Mouse (Mus musculus): ENCODE data around the gene Ntn1. TPM values are rescaled to one million over a fixed set of nuclear protein-coding genes. Genes with fewer than 3 reads are reported as not detected.

Ntn1 gene
- polyA plus RNA-seq, 1 experiment from 2014 or later, result 7.0 TPM

DNA sequence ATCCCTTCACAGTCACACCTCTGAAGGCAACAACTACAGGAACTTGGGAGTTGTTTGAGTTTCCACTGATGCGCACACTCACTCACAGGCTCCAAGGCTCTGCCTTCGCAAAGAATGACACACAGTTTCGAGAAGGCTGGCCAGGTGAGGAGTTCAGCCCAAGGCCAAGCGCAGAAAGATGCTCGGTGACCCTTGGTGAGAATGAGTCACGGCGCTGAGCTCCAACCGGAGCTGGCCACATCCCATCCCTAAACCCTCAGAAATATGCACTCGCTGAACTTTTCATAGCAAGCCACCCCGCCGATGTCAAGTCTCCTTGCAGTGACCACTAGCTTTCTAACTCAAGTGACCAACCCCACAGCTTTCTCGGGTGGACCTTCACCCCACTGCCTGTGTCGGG is 60.8 kb downstream of the Ntn1 start:
- no peak overlapping the region for H3K27ac ChIP-seq
- H3K27me3 ChIP-seq (ENCODE audit: insufficient read depth, poor library complexity, severe bottlenecking), result no peaks in the 10 kb centered on the region; the same call in 1 of the 2 replicates
- no peak overlapping the region for H3K4me3 ChIP-seq
- no peaks in the 10 kb centered on the region for H3K9me3 ChIP-seq
- H3K36me3 ChIP-seq, result no peaks in the 10 kb centered on the region
- DNase-seq (ENCODE audit: low spot score), result no peak
- WGBS, result 89% methylated on average over 13 of the region's 13 CpGs
- peaks cover 25% of the 10 kb centered on the region for H3K4me1 ChIP-seq

DNA sequence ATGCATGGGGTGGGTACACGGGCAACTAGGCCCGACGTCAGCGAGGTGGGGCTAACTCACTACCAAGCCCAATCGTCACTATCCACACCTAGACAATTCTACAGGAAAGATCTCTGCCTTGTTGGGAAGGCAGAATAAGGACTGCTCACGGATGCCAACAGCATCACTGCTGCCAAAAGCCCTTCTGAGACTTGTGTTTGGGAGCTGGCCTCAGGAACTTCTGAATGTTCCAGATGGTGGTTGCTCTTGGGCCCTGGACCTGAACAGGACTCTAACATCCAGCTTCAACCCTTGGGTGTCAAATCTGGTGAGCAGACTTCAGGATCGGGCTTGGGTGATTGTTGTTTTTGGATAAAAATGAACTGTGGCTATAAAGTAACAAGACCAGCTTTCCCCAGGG is 61.3 kb downstream of the Ntn1 start:
- H3K27ac ChIP-seq, result no peak overlapping the region
- WGBS, result 86% methylated on average over 7 of the region's 7 CpGs
- H3K36me3 ChIP-seq, result no peaks in the 10 kb centered on the region
- no peak for DNase-seq (ENCODE audit: low spot score)
- peaks cover 27% of the 10 kb centered on the region for H3K4me1 ChIP-seq
- H3K27me3 ChIP-seq (ENCODE audit: insufficient read depth, poor library complexity, severe bottlenecking), result no peaks in the 10 kb centered on the region; the same call in 1 of the 2 replicates
- H3K4me3 ChIP-seq, result no peak overlapping the region
- H3K9me3 ChIP-seq, result no peaks in the 10 kb centered on the region

DNA sequence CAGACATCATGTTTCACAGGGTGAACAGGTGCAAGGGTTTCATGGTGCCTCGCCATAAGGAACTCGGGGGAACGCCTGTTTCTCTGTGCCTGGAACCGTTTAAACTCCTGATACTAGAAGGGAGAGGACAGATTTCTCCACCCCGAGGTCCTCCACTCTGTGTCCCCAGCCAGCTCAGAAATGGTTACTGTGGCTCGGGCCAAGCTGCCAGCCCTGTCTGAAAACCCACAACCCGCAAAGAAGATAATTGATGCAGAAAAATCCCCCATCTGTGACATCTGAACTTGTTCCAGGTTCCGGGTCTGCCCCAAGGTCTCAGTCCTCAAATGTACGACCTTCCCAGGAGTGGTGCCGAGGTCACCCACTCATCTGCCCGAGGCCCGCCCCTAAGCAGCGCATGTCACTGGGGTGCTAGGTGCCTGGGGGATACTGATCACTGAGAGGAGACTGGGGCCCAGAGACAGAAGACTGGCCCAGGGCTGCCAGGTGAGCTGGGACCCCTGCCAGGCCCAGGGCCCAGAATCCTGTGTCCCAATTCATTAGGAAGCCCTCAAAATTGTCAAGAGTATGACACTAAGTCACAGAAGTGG is 68.9 kb downstream of the Ntn1 start:
- H3K27me3 ChIP-seq (ENCODE audit: insufficient read depth, poor library complexity, severe bottlenecking), result peaks cover 13% of the 10 kb centered on the region
- no peak for DNase-seq (ENCODE audit: low spot score)
- WGBS, result 81% methylated on average over 13 of the region's 13 CpGs
- no peak overlapping the region for H3K4me3 ChIP-seq
- H3K4me1 ChIP-seq, result peaks cover 21% of the 10 kb centered on the region
- H3K9me3 ChIP-seq, result no peaks in the 10 kb centered on the region
- H3K27ac ChIP-seq, result no peak overlapping the region
- no peaks in the 10 kb centered on the region for H3K36me3 ChIP-seq

DNA sequence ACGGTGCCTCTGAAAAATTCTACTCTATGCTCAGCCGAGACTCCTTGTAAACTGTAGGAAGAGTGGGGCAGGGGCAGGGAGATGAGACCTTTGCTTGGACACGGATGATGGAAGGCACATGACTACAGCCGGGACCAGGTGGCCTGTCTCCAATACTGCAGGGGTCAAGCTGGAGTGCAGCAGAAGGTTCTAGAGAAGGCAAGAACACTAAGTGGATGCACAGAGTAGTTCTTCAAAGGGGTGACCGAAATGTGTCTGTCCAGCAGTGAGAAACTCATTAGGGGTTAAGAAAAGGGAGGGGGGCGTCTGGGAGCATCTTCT is 69.5 kb downstream of the Ntn1 start:
- no peak overlapping the region for H3K4me3 ChIP-seq
- peaks cover 21% of the 10 kb centered on the region for H3K4me1 ChIP-seq
- peaks cover 13% of the 10 kb centered on the region for H3K27me3 ChIP-seq (ENCODE audit: insufficient read depth, poor library complexity, severe bottlenecking)
- H3K9me3 ChIP-seq, result no peaks in the 10 kb centered on the region
- no peaks in the 10 kb centered on the region for H3K36me3 ChIP-seq
- 71% methylated on average over 6 of the region's 6 CpGs for WGBS
- DNase-seq (ENCODE audit: low spot score), result no peak
- H3K27ac ChIP-seq, result no peak overlapping the region

DNA sequence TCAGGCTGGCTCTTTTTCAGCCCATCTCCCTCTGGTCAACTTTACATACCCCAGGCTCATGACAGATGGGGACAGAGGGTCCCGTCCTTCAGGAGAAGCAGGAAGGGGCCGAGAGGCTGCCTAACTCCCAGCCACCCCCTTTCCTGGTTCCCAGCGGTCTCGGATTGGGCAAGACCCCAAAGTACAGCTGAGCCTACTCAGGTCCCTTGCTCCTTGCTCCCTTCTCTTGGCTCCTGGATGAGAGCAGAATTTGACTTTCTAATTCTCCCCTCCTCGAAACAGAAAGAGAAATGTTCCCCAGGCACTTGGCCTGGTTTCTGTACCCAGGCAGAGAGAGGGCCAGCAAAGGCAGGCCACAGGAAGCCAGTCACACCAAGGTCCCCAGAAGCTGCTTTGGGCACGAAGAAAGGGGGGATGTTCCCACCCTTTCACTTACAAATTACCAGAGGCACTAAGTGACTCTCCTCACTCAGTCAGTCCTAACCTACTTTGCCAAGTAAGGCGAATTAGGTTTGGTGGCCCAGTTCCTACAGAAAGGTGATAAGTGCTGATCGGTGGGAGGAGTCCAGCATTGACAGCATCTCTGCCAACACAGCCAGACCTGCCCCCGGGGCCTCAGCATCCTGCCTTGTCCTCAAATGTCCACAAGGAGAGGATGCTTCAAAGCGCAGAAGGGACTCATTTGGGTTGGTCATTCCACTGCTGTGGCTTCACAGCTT is 70.1 kb downstream of the Ntn1 start:
- Histone ChIP-seq H3K4me3 (no peak overlapping the region), H3K27me3 (ENCODE audit: insufficient read depth, poor library complexity, severe bottlenecking) (peaks cover 13% of the 10 kb centered on the region), H3K9me3 (no peaks in the 10 kb centered on the region), H3K36me3 (no peaks in the 10 kb centered on the region), H3K4me1 (peaks cover 21% of the 10 kb centered on the region), H3K27ac (peak overlapping the region; percentile 4; the same call in 1 of the 2 replicates)
- DNase-seq (ENCODE audit: low spot score), result no peak
- WGBS, result 37% methylated on average over 10 of the region's 10 CpGs

DNA sequence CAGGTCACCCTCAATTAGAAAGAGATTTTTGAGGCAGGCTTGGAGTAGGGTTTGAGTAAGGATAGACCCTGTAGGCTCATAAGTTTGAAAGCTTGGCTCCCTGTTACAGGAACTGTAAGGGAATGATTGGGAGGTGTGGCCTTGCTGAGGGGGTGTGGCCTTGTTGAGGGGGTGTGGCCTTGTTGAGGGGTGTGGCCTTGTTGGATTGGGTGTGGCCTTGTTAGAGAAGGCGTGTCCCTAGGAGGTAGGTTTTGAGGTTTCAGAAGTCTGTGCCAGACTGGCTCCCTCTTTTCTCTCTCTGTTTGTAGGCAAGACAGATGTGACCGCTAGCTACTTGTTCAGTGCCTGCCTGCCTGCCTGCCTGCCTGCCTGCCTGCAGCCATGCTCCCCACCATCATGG is 75.8 kb downstream of the Ntn1 start:
- 82% methylated on average over 2 of the region's 2 CpGs for WGBS
- H3K4me3 ChIP-seq, result no peak overlapping the region
- no peak overlapping the region for H3K27ac ChIP-seq
- DNase-seq (ENCODE audit: low spot score), result no peak
- H3K4me1 ChIP-seq, result peaks cover 10% of the 10 kb centered on the region
- H3K27me3 ChIP-seq (ENCODE audit: insufficient read depth, poor library complexity, severe bottlenecking), result no peaks in the 10 kb centered on the region
- no peaks in the 10 kb centered on the region for H3K9me3 ChIP-seq
- H3K36me3 ChIP-seq, result no peaks in the 10 kb centered on the region

DNA sequence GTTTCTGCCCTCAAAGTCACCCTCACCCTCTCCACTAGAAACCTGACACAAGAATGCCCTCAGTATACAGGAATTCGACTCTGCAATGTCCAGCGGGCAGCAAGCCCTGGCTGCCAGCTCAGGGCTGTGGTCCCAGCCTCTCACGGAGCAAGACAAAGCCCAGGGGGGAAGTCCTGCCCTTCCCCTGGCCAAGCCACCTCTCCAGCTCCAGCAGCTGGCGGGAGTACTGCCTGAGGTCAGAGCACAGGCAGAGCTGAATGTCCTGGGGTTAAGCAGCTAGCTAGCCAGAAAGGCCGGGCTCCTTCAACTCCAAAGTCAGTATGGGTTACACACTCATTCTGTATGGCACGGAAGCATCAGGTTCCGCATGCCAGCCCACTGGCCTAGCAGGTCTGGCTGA is 79.2 kb downstream of the Ntn1 start:
- peak overlapping the region; percentile 29; the same call in 1 of the 2 replicates for H3K27ac ChIP-seq
- no peaks in the 10 kb centered on the region for H3K9me3 ChIP-seq
- no peaks in the 10 kb centered on the region for H3K27me3 ChIP-seq (ENCODE audit: insufficient read depth, poor library complexity, severe bottlenecking)
- H3K36me3 ChIP-seq, result no peaks in the 10 kb centered on the region
- peaks cover 10% of the 10 kb centered on the region for H3K4me1 ChIP-seq
- H3K4me3 ChIP-seq, result no peak overlapping the region
- no peak for DNase-seq (ENCODE audit: low spot score)
- WGBS, result 77% methylated on average over 7 of the region's 7 CpGs

DNA sequence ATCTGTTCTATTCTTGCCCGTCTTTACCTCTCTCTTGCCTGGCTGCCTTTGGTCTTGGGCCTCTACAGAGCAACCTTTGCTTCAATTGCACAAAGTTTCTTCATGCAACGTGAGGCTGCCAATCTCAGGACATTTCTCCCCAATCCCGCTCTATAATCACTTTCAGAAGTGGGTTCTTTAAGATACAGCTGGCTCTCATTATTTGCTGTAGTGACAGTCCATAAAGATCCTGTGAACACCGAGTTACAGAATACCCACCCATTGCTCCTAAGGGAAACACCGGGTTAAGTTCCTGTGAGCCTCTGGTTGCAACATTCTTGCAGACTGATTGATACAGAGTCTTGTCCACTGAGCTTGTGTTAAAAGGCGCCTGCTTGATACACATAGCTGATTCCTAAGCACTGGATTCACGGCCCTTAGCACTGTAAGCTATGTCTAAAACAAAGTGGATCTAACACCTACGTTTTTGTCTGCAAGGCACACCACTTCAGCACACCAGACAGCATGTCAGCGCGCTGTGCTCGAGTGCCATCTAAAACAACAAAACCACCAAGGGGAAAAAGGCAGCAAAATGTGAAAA is 85.0 kb downstream of the Ntn1 start:
- Histone ChIP-seq H3K9me3 (no peaks in the 10 kb centered on the region), H3K4me3 (no peak overlapping the region), H3K27ac (no peak overlapping the region), H3K36me3 (no peaks in the 10 kb centered on the region), H3K27me3 (ENCODE audit: insufficient read depth, poor library complexity, severe bottlenecking) (no peaks in the 10 kb centered on the region), H3K4me1 (peaks cover 31% of the 10 kb centered on the region)
- no peak for DNase-seq (ENCODE audit: low spot score)
- WGBS, result 74% methylated on average over 11 of the region's 11 CpGs

DNA sequence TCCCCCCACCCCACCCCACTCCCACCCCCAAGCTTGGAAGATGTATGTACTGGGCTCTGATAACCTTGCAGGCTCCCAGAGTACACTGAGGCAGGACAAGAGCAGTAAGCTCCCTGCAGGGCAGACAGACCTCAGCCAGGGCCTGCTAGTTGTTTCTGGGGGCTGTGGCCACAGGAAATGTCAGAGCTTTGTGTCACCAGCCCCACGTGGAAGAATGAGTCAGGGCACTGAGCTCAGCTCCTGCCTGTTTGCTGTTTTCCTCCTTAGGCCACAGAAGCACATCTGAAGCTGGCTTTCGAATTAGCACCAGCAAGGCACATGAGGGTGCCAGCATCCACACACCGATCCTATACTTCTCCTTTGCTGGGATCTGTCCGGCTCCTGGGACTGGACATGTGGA is 86.8 kb downstream of the Ntn1 start:
- Histone ChIP-seq H3K4me3 (no peak overlapping the region), H3K36me3 (no peaks in the 10 kb centered on the region), H3K27ac (peak overlapping the region; percentile 69; the same call in 1 of the 2 replicates), H3K9me3 (no peaks in the 10 kb centered on the region), H3K4me1 (peaks cover 37% of the 10 kb centered on the region), H3K27me3 (ENCODE audit: insufficient read depth, poor library complexity, severe bottlenecking) (no peaks in the 10 kb centered on the region)
- WGBS, result 55% methylated on average over 4 of the region's 4 CpGs
- no peak for DNase-seq (ENCODE audit: low spot score)

DNA sequence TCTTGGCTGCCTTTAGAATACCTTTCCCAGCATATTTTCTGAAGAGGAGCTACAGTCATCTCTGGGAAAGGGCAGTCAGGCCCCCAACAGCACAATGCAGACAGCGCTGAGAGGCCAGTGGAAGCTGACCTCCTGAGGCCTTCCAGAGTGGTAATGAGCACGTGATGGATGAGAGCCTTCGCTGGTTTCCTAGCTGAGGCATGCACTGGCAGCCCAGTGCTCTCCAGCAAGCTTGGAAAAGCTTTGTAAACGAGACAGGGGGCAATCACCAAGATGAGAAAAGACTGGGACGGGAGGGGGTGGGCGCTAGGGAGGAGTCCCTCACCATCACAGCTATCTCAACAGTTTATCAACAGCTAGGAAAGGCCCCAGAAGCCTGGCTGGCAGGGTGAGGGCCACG is 87.6 kb downstream of the Ntn1 start:
- DNase-seq (ENCODE audit: low spot score), result no peak

DNA sequence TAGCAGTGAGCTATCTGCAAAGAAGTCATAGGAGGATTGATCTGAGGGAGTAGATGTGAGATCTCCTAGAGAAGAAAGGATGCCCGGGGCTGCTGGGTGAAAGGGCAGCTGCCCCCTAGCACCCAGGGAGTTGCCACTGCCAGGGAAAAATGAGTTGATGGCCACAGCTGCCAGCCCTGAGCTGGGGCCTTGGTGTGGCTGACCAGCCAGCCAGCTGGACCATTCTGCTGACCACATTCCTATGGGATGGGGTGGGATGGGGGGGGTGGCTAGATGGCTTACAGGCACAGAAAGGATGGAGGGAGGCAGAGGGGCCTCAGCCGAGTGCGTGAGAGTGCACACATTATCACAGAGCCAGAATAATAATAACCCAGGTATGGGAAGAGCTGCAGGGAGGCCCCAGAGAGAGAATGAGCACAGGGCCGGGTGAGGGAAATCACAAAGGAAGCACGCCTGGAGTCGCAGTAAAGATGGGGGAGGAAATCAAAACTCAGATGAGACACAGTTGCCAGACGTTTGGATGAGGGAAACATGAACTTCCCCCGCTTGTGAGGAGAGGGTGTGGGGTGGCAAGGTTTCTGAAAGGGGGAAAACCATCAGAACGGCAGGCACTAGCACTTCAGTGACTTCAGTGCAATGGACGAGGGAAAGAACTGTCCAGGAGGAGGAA is 91.6 kb downstream of the Ntn1 start:
- 62% methylated on average over 10 of the region's 10 CpGs for WGBS
- Histone ChIP-seq H3K4me1 (peaks cover 40% of the 10 kb centered on the region), H3K9me3 (no peaks in the 10 kb centered on the region), H3K4me3 (no peak overlapping the region), H3K27me3 (ENCODE audit: insufficient read depth, poor library complexity, severe bottlenecking) (no peaks in the 10 kb centered on the region), H3K36me3 (no peaks in the 10 kb centered on the region), H3K27ac (no peak overlapping the region)
- no peak for DNase-seq (ENCODE audit: low spot score)

More for the DNA sequence above, 87.6 kb downstream of the Ntn1 start:
- WGBS, result 18% methylated on average over 7 of the region's 7 CpGs
- no peaks in the 10 kb centered on the region for H3K36me3 ChIP-seq
- H3K27me3 ChIP-seq (ENCODE audit: insufficient read depth, poor library complexity, severe bottlenecking), result no peaks in the 10 kb centered on the region
- H3K9me3 ChIP-seq, result no peaks in the 10 kb centered on the region
- peaks cover 42% of the 10 kb centered on the region for H3K4me1 ChIP-seq
- H3K27ac ChIP-seq, result peak overlapping the region; percentile 69
- H3K4me3 ChIP-seq, result no peak overlapping the region

DNA sequence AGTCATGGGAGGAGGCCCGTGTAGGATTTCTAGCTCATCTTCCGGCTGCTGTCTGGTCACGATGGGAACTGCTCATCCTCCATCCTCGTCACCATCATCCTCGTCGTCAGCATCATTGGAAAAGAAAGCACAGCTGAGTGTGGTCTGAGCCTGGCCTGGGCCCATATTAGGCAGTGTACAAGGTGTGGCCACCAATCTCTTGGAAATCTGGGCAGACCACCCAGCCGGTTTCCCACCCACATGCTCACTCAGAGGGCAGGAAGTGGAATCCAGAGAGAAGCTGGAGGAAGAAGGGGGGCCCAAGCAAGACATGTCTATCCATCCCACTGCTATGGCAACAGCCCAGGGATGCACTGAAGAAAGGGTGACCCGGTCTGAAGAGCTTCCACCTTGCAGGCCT is 94.6 kb downstream of the Ntn1 start:
- H3K27ac ChIP-seq, result no peak overlapping the region
- 80% methylated on average over 8 of the region's 8 CpGs for WGBS
- no peak overlapping the region for H3K4me3 ChIP-seq
- H3K9me3 ChIP-seq, result no peaks in the 10 kb centered on the region
- DNase-seq (ENCODE audit: low spot score), result no peak
- peaks cover 26% of the 10 kb centered on the region; the same call in 1 of the 2 replicates for H3K4me1 ChIP-seq
- no peaks in the 10 kb centered on the region for H3K36me3 ChIP-seq
- H3K27me3 ChIP-seq (ENCODE audit: insufficient read depth, poor library complexity, severe bottlenecking), result no peaks in the 10 kb centered on the region

DNA sequence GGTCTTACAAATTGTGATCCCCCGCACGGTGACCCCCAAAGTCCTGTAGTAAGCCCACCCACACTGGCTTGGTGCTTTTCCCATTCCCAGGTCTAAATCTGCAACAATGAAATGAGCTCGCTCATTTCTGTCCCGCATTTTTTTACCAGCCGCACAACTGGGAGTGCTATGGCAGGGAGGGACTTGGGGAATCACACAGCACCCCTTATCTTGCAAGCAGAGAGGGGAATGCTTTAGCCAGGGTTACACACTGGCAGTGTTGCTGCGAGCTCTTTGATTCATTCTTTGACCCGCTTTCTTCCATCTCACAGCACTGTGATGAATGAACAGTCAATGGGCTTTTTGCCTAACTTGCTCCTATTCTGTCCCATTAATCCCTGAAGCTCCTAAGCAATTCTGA is 98.3 kb downstream of the Ntn1 start:
- Histone ChIP-seq H3K9me3 (no peaks in the 10 kb centered on the region), H3K27me3 (ENCODE audit: insufficient read depth, poor library complexity, severe bottlenecking) (0 out of 2 replicates have a peak, but pooled peaks cover 4% of the 10 kb centered on the region), H3K27ac (no peak overlapping the region; the same call in 1 of the 2 replicates), H3K4me1 (peaks cover 16% of the 10 kb centered on the region; the same call in 1 of the 2 replicates), H3K36me3 (no peaks in the 10 kb centered on the region), H3K4me3 (no peak overlapping the region)
- WGBS, result 82% methylated on average over 7 of the region's 7 CpGs
- no peak for DNase-seq (ENCODE audit: low spot score)
